Mouse (Mus musculus): ENCODE results near the gene Zfp462. TPM values are rescaled to one million over a fixed set of nuclear protein-coding genes. Genes with fewer than 3 reads are reported as not detected.

The Zfp462 gene
- polyA plus RNA-seq, 1 experiment from 2014 or later, result 2.7 TPM

- Histone ChIP-seq H3K27me3 (ENCODE audit: control insufficient read depth, insufficient read depth, low read depth, low read length) (no peaks in the 10 kb centered on the region), H3K27ac (ENCODE audit: low read length) (no peak overlapping the region), H3K36me3 (ENCODE audit: control insufficient read depth, insufficient read depth, low read length) (0 out of 2 replicates have a peak, but pooled peaks cover 3% of the 10 kb centered on the region), H3K4me1 (replicated peaks; ENCODE audit: control insufficient read depth, insufficient read depth, low read length) (no peaks in the 10 kb centered on the region), H3K9me3 (ENCODE audit: control insufficient read depth, low read length) (no peaks in the 10 kb centered on the region), H3K4me3 (ENCODE audit: low read length) (no peak overlapping the region), H3K4me2 (ENCODE audit: low read depth, low read length) (no peak overlapping the region), H3K9ac (ENCODE audit: low read length) (no peak overlapping the region)
- 72% methylated on average over 8 of the region's 8 CpGs for WGBS
- ATAC-seq (ENCODE audit: low read depth), result no peak
These were observed 95.6 kb downstream of the Zfp462 start for GRCm38 (mm10) chr4:55040258-55040964.

GRCm38 (mm10) chr4:55041106-55041730 is 96.4 kb downstream of the Zfp462 start:
- no peak overlapping the region for H3K4me3 ChIP-seq (ENCODE audit: low read length)
- WGBS, result 90% methylated on average over 6 of the region's 6 CpGs
- no peak overlapping the region for H3K9ac ChIP-seq (ENCODE audit: low read length)
- 0 out of 2 replicates have a peak, but pooled peaks cover 2% of the 10 kb centered on the region for H3K36me3 ChIP-seq (ENCODE audit: control insufficient read depth, insufficient read depth, low read length)
- no peaks in the 10 kb centered on the region for H3K27me3 ChIP-seq (ENCODE audit: control insufficient read depth, insufficient read depth, low read depth, low read length)
- no peak overlapping the region for H3K4me2 ChIP-seq (ENCODE audit: low read depth, low read length)
- no peak overlapping the region for H3K27ac ChIP-seq (ENCODE audit: low read length)
- no peaks in the 10 kb centered on the region for H3K4me1 ChIP-seq (replicated peaks; ENCODE audit: control insufficient read depth, insufficient read depth, low read length)
- ATAC-seq (ENCODE audit: low read depth), result no peak
- no peaks in the 10 kb centered on the region for H3K9me3 ChIP-seq (ENCODE audit: control insufficient read depth, low read length)

DNA sequence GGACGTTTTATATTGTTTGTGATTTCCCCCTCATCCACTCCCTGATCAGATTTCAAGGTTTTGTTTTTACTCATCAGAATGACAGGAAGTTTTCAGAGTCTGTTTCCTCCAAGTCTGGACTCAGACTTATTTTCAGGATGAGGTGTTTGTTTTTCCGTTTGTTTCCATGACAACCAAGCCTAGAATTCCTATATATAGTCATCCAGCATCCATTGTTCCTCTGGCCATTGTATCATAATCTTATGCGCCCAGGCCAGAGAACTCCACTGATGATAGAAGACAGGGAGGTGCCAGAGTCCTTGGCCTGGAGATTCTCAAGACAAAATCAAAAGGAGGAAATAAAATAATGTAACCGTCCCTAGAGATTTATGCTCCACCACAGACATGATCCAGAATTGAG is 97.7 kb downstream of the Zfp462 start:
- no peaks in the 10 kb centered on the region for H3K9me3 ChIP-seq (ENCODE audit: control insufficient read depth, low read length)
- peak; percentile 71 for ATAC-seq (ENCODE audit: low read depth)
- H3K9ac ChIP-seq (ENCODE audit: low read length), result no peak overlapping the region
- no peaks in the 10 kb centered on the region for H3K27me3 ChIP-seq (ENCODE audit: control insufficient read depth, insufficient read depth, low read depth, low read length)
- H3K4me1 ChIP-seq (replicated peaks; ENCODE audit: control insufficient read depth, insufficient read depth, low read length), result no peaks in the 10 kb centered on the region; the same call in 1 of the 2 replicates
- no peak overlapping the region for H3K4me3 ChIP-seq (ENCODE audit: low read length)
- no peak overlapping the region for H3K4me2 ChIP-seq (ENCODE audit: low read depth, low read length)
- H3K36me3 ChIP-seq (ENCODE audit: control insufficient read depth, insufficient read depth, low read length), result no peaks in the 10 kb centered on the region
- WGBS, result 62% methylated on average over 4 of the region's 4 CpGs
- H3K27ac ChIP-seq (ENCODE audit: low read length), result peak overlapping the region; percentile 19; the same call in 1 of the 2 replicates

DNA sequence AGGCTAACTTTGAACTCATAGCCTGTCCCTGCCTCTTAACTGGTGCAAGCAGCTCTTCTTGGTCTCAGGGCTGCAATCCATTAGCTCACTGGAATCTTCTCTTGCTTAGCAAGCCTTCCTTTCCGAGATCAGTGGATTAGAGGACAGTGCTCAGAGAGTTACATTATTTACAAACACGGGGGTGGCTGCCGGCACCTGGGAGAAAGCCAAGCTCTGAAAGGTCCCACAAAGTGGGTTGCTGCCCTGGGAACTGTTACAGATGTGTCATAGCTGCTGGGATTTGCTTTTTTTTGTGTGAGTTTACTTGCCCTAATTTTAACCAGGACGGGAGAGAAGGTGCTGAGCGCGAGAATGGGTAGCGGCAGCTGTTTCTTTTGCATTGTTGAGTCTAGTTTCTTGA is 102.4 kb downstream of the Zfp462 start:
- Histone ChIP-seq H3K4me3 (ENCODE audit: low read length) (no peak overlapping the region), H3K27ac (ENCODE audit: low read length) (no peak overlapping the region)
- 54% methylated on average over 7 of the region's 7 CpGs for WGBS

DNA sequence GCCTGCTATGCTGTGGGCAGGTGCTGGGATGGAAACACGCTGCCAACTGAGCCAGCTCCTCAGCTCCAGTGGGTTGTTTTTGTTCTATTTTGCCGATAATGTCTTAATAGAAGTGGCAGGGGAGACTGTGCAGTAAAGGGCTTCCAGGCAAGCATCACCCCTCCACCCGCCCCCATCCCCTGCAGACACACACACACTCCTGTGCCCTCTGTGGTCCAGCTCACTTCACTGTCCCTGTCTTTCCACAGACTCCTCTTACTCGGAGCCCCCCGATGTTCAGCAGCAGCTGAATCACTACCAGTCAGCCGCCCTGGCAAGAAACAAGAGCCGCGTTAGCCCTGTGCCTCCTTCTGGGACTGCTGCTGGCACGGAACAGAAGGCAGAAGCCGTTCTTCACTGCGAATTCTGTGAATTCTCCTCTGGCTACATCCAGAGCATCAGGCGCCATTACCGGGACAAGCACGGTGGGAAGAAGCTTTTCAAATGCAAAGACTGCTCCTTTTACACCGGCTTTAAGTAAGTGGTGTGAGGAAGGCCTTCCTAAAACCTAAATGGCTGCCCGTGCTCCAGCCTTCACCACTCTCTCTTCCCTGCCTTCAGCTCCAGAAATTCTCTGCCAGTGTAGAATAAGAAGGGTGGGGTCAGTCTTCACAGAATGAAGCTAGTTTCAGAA is 105.2 kb downstream of the Zfp462 start:
- ATAC-seq (ENCODE audit: low read depth), result no peak
- WGBS, result 80% methylated on average over 16 of the region's 16 CpGs
- Histone ChIP-seq H3K27me3 (ENCODE audit: control insufficient read depth, insufficient read depth, low read depth, low read length) (no peaks in the 10 kb centered on the region), H3K9me3 (ENCODE audit: control insufficient read depth, low read length) (no peaks in the 10 kb centered on the region), H3K4me3 (ENCODE audit: low read length) (no peak overlapping the region), H3K9ac (ENCODE audit: low read length) (no peak overlapping the region), H3K36me3 (ENCODE audit: control insufficient read depth, insufficient read depth, low read length) (peaks cover 24% of the 10 kb centered on the region), H3K27ac (ENCODE audit: low read length) (no peak overlapping the region), H3K4me2 (ENCODE audit: low read depth, low read length) (no peak overlapping the region), H3K4me1 (replicated peaks; ENCODE audit: control insufficient read depth, insufficient read depth, low read length) (no peaks in the 10 kb centered on the region; the same call in 1 of the 2 replicates)

More for the DNA sequence above, 102.4 kb downstream of the Zfp462 start:
- Histone ChIP-seq H3K4me2 (ENCODE audit: low read depth, low read length) (no peak overlapping the region), H3K27me3 (ENCODE audit: control insufficient read depth, insufficient read depth, low read depth, low read length) (no peaks in the 10 kb centered on the region), H3K4me1 (replicated peaks; ENCODE audit: control insufficient read depth, insufficient read depth, low read length) (no peaks in the 10 kb centered on the region; the same call in 1 of the 2 replicates), H3K9ac (ENCODE audit: low read length) (no peak overlapping the region), H3K36me3 (ENCODE audit: control insufficient read depth, insufficient read depth, low read length) (peaks cover 10% of the 10 kb centered on the region), H3K9me3 (ENCODE audit: control insufficient read depth, low read length) (no peaks in the 10 kb centered on the region)
- peak; percentile 31; the same call in 1 of the 2 replicates for ATAC-seq (ENCODE audit: low read depth)

DNA sequence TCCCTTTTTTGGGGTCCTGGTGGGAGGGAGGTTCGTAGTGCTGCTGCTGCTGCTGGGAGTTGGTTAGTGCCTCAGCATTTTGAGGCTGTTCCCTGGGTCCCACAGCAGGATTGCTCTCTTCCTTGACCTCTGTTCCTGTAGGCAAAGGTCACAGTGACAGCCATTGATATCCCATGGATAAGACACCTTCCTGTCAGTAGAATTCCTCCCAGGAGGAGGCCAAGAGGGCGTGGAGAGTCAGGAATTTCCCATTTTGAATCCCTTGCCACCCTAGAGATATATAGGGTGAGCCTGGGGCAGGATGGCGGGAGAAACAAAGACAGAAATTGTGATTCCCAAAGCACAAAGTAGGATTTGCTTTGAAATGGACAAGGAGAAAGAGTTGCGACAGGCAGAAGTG is 106.5 kb downstream of the Zfp462 start:
- H3K36me3 ChIP-seq (ENCODE audit: control insufficient read depth, insufficient read depth, low read length), result peaks cover 24% of the 10 kb centered on the region
- H3K27me3 ChIP-seq (ENCODE audit: control insufficient read depth, insufficient read depth, low read depth, low read length), result no peaks in the 10 kb centered on the region
- no peaks in the 10 kb centered on the region for H3K9me3 ChIP-seq (ENCODE audit: control insufficient read depth, low read length)
- no peaks in the 10 kb centered on the region; the same call in 1 of the 2 replicates for H3K4me1 ChIP-seq (replicated peaks; ENCODE audit: control insufficient read depth, insufficient read depth, low read length)
- no peak overlapping the region for H3K4me3 ChIP-seq (ENCODE audit: low read length)
- no peak overlapping the region for H3K4me2 ChIP-seq (ENCODE audit: low read depth, low read length)
- H3K9ac ChIP-seq (ENCODE audit: low read length), result no peak overlapping the region
- ATAC-seq (ENCODE audit: low read depth), result no peak
- WGBS, result 82% methylated on average over 4 of the region's 4 CpGs
- H3K27ac ChIP-seq (ENCODE audit: low read length), result no peak overlapping the region

GRCm38 (mm10) chr4:55052686-55053085 is 107.8 kb downstream of the Zfp462 start:
- Histone ChIP-seq H3K27ac (ENCODE audit: low read length) (no peak overlapping the region), H3K27me3 (ENCODE audit: control insufficient read depth, insufficient read depth, low read depth, low read length) (no peaks in the 10 kb centered on the region), H3K4me2 (ENCODE audit: low read depth, low read length) (no peak overlapping the region), H3K36me3 (ENCODE audit: control insufficient read depth, insufficient read depth, low read length) (peaks cover 24% of the 10 kb centered on the region), H3K9ac (ENCODE audit: low read length) (no peak overlapping the region), H3K9me3 (ENCODE audit: control insufficient read depth, low read length) (no peaks in the 10 kb centered on the region), H3K4me3 (ENCODE audit: low read length) (no peak overlapping the region), H3K4me1 (replicated peaks; ENCODE audit: control insufficient read depth, insufficient read depth, low read length) (0 out of 2 replicates have a peak, but pooled peaks cover under 1% of the 10 kb centered on the region)
- ATAC-seq (ENCODE audit: low read depth), result no peak
- 93% methylated on average over 10 of the region's 10 CpGs for whole genome bisulfite sequencing

DNA sequence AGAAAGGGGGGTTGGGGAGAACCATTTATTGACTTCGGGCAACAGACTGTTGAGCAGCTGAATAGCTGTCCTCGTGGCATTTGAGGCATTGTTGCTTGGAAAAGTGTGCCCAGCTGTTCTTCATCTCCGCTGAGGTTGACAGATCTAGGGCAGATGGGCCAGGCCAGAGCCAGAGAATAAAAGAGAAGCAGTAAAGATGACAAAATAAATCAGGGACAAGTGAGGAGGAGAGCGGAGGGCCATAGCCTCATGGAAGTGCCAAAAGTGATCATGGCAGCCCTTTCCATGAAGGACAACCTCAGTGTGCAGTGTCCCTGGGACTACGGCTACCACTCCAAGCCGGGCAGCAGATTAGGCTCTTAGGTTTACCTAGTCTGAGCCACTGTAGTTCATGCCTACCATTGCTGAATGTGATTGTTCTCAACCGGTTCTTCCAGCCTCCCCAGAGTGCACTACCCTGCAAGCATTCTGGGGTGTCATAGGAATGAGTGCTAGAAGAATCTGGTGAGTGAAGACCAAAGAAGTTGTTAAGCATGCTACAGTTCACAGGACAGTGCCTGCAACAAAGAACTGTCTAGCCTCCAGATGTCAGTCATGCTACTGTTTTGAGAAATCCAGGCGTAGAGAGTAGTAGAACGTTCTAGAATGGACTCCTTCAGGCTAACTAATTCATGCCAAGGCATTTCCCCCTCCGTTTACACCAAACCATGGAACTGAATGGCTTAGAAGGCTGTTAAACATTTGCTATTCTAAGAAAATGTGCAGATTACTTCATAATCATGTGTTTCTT is 113.0 kb downstream of the Zfp462 start:
- no peak overlapping the region for H3K9ac ChIP-seq (ENCODE audit: low read length)
- peaks cover 17% of the 10 kb centered on the region; the same call in 1 of the 2 replicates for H3K36me3 ChIP-seq (ENCODE audit: control insufficient read depth, insufficient read depth, low read length)
- no peak overlapping the region for H3K27ac ChIP-seq (ENCODE audit: low read length)
- H3K4me1 ChIP-seq (replicated peaks; ENCODE audit: control insufficient read depth, insufficient read depth, low read length), result 0 out of 2 replicates have a peak, but pooled peaks cover 3% of the 10 kb centered on the region
- H3K9me3 ChIP-seq (ENCODE audit: control insufficient read depth, low read length), result no peaks in the 10 kb centered on the region
- ATAC-seq (ENCODE audit: low read depth), result peak; percentile 59; the same call in 1 of the 2 replicates
- no peak overlapping the region for H3K4me2 ChIP-seq (ENCODE audit: low read depth, low read length)
- no peaks in the 10 kb centered on the region for H3K27me3 ChIP-seq (ENCODE audit: control insufficient read depth, insufficient read depth, low read depth, low read length)
- 73% methylated on average over 10 of the region's 10 CpGs for WGBS
- H3K4me3 ChIP-seq (ENCODE audit: low read length), result no peak overlapping the region
